Mouse (Mus musculus) mouse embryonic stem cell (cell line): Measurements from ENCODE around the gene Tsc2.

Source experiments
- in situ Hi-C, 2 experiments: fragments of 300-500 bp; cut with MboI; formaldehyde crosslinking; loops; 1 replicate in 1 of 2; 3 replicates in 1 of 2; pipeline ENCODE4 v1.14.3; 2019 to 2020; ENCODE audit warnings: low sequenced_read_pairs in 2 of 2, low pct_unique_long_range_greater_than_20kb in 1 of 2, mixed read lengths in 1 of 2; ENCODE audit not compliant: unreplicated experiment in 1 of 2

The Tsc2 gene

GRCm38 (mm10) chr17:24557091-24557490 is 75.3 kb downstream of the Tsc2 start:
- in situ Hi-C loops = no loop called here

- in situ Hi-C loops = no loop called here
Observed at GRCm38 (mm10) chr17:24551050-24551444, 81.4 kb downstream of the Tsc2 start.

- in situ Hi-C loops = no loop called here
Observed at GRCm38 (mm10) chr17:24550416-24551049, 81.9 kb downstream of the Tsc2 start.

GRCm38 (mm10) chr17:24549618-24550415 is 82.6 kb downstream of the Tsc2 start, which contains the start of gene Pkd1:
Gene Pkd1, plus strand, starts transcription at chr17:24549834.
- in situ Hi-C loops = no loop called here

GRCm38 (mm10) chr17:24548921-24549617 is 83.4 kb downstream of the Tsc2 start:
- in situ Hi-C loops = no loop called here

GRCm38 (mm10) chr17:24548435-24548834 is 84.0 kb downstream of the Tsc2 start:
- in situ Hi-C loops = no loop called here

GRCm38 (mm10) chr17:24546234-24546633 is 86.2 kb downstream of the Tsc2 start:
- in situ Hi-C loops = no loop called here
